Mouse (Mus musculus): ENCODE results near the gene Mboat2. TPM values are rescaled to one million over a fixed set of nuclear protein-coding genes. Genes with fewer than 3 reads are reported as not detected.

The Mboat2 gene
- polyA plus RNA-seq, 1 experiment from 2014 or later = 69.0 TPM

- Histone ChIP-seq H3K9ac (ENCODE audit: low read depth, low read length) (no peak overlapping the region), H3K4me2 (ENCODE audit: low read length) (no peak overlapping the region), H3K27me3 (ENCODE audit: control insufficient read depth, insufficient read depth, low read depth, low read length) (no peaks in the 10 kb centered on the region), H3K9me3 (replicated peaks; ENCODE audit: control insufficient read depth, low read length, poor library complexity, severe bottlenecking) (no peaks in the 10 kb centered on the region), H3K4me3 (ENCODE audit: low read depth, low read length) (no peak overlapping the region), H3K36me3 (ENCODE audit: control insufficient read depth, insufficient read depth, low read length) (no peaks in the 10 kb centered on the region; the same call in 1 of the 2 replicates), H3K27ac (ENCODE audit: low read length) (no peak overlapping the region), H3K4me1 (ENCODE audit: control insufficient read depth, insufficient read depth, low read length) (peaks cover 13% of the 10 kb centered on the region)
- ATAC-seq = no peak
- WGBS = 80% methylated on average over 4 of the region's 4 CpGs
Observed at GRCm38 (mm10) chr12:24924003-24924402, 93.3 kb downstream of the Mboat2 start.

- Histone ChIP-seq H3K27me3 (ENCODE audit: control insufficient read depth, insufficient read depth, low read depth, low read length) (no peaks in the 10 kb centered on the region), H3K4me1 (ENCODE audit: control insufficient read depth, insufficient read depth, low read length) (peaks cover 13% of the 10 kb centered on the region), H3K4me2 (ENCODE audit: low read length) (no peak overlapping the region), H3K9me3 (replicated peaks; ENCODE audit: control insufficient read depth, low read length, poor library complexity, severe bottlenecking) (no peaks in the 10 kb centered on the region), H3K27ac (ENCODE audit: low read length) (no peak overlapping the region), H3K36me3 (ENCODE audit: control insufficient read depth, insufficient read depth, low read length) (no peaks in the 10 kb centered on the region; the same call in 1 of the 2 replicates), H3K4me3 (ENCODE audit: low read depth, low read length) (no peak overlapping the region), H3K9ac (ENCODE audit: low read depth, low read length) (no peak overlapping the region)
- no peak for ATAC-seq
- 87% methylated on average over 5 of the region's 5 CpGs for WGBS
Observed at GRCm38 (mm10) chr12:24925276-24925675, 94.6 kb downstream of the Mboat2 start.

GRCm38 (mm10) chr12:24925684-24926083 is 95.0 kb downstream of the Mboat2 start:
- H3K27ac ChIP-seq (ENCODE audit: low read length) = no peak overlapping the region
- H3K27me3 ChIP-seq (ENCODE audit: control insufficient read depth, insufficient read depth, low read depth, low read length) = no peaks in the 10 kb centered on the region
- WGBS = 35% methylated on average over 4 of the region's 4 CpGs
- no peaks in the 10 kb centered on the region for H3K9me3 ChIP-seq (replicated peaks; ENCODE audit: control insufficient read depth, low read length, poor library complexity, severe bottlenecking)
- H3K9ac ChIP-seq (ENCODE audit: low read depth, low read length) = no peak overlapping the region
- no peak overlapping the region for H3K4me2 ChIP-seq (ENCODE audit: low read length)
- no peaks in the 10 kb centered on the region; the same call in 1 of the 2 replicates for H3K36me3 ChIP-seq (ENCODE audit: control insufficient read depth, insufficient read depth, low read length)
- no peak for ATAC-seq
- no peak overlapping the region for H3K4me3 ChIP-seq (ENCODE audit: low read depth, low read length)
- peaks cover 13% of the 10 kb centered on the region for H3K4me1 ChIP-seq (ENCODE audit: control insufficient read depth, insufficient read depth, low read length)

GRCm38 (mm10) chr12:24928051-24928748 is 97.5 kb downstream of the Mboat2 start:
- H3K9me3 ChIP-seq (replicated peaks; ENCODE audit: control insufficient read depth, low read length, poor library complexity, severe bottlenecking) = no peaks in the 10 kb centered on the region
- H3K27ac ChIP-seq (ENCODE audit: low read length) = peak overlapping the region; percentile 64
- no peaks in the 10 kb centered on the region; the same call in 1 of the 2 replicates for H3K36me3 ChIP-seq (ENCODE audit: control insufficient read depth, insufficient read depth, low read length)
- H3K27me3 ChIP-seq (ENCODE audit: control insufficient read depth, insufficient read depth, low read depth, low read length) = no peaks in the 10 kb centered on the region
- no peak overlapping the region for H3K4me3 ChIP-seq (ENCODE audit: low read depth, low read length)
- peaks cover 21% of the 10 kb centered on the region for H3K4me1 ChIP-seq (ENCODE audit: control insufficient read depth, insufficient read depth, low read length)
- H3K4me2 ChIP-seq (ENCODE audit: low read length) = no peak overlapping the region
- peak; percentile 60 for ATAC-seq
- no peak overlapping the region for H3K9ac ChIP-seq (ENCODE audit: low read depth, low read length)
- WGBS = 39% methylated on average over 18 of the region's 18 CpGs

- H3K36me3 ChIP-seq (ENCODE audit: control insufficient read depth, insufficient read depth, low read length) = no peaks in the 10 kb centered on the region; the same call in 1 of the 2 replicates
- H3K27me3 ChIP-seq (ENCODE audit: control insufficient read depth, insufficient read depth, low read depth, low read length) = no peaks in the 10 kb centered on the region
- H3K27ac ChIP-seq (ENCODE audit: low read length) = peak overlapping the region; percentile 64
- peak; percentile 12; the same call in 1 of the 2 replicates for ATAC-seq
- no peak overlapping the region for H3K9ac ChIP-seq (ENCODE audit: low read depth, low read length)
- peaks cover 28% of the 10 kb centered on the region for H3K4me1 ChIP-seq (ENCODE audit: control insufficient read depth, insufficient read depth, low read length)
- H3K4me3 ChIP-seq (ENCODE audit: low read depth, low read length) = no peak overlapping the region
- H3K4me2 ChIP-seq (ENCODE audit: low read length) = no peak overlapping the region
- WGBS = 56% methylated on average over 7 of the region's 7 CpGs
- no peaks in the 10 kb centered on the region for H3K9me3 ChIP-seq (replicated peaks; ENCODE audit: control insufficient read depth, low read length, poor library complexity, severe bottlenecking)
Observed at GRCm38 (mm10) chr12:24929043-24929442, 98.4 kb downstream of the Mboat2 start.

GRCm38 (mm10) chr12:24930760-24931159 is 100.1 kb downstream of the Mboat2 start:
- H3K9me3 ChIP-seq (replicated peaks; ENCODE audit: control insufficient read depth, low read length, poor library complexity, severe bottlenecking) = no peaks in the 10 kb centered on the region
- no peak overlapping the region for H3K27ac ChIP-seq (ENCODE audit: low read length)
- 89% methylated on average over 3 of the region's 3 CpGs for WGBS
- no peak overlapping the region for H3K9ac ChIP-seq (ENCODE audit: low read depth, low read length)
- no peak overlapping the region for H3K4me2 ChIP-seq (ENCODE audit: low read length)
- no peaks in the 10 kb centered on the region for H3K36me3 ChIP-seq (ENCODE audit: control insufficient read depth, insufficient read depth, low read length)
- peaks cover 27% of the 10 kb centered on the region for H3K4me1 ChIP-seq (ENCODE audit: control insufficient read depth, insufficient read depth, low read length)
- no peak for ATAC-seq
- no peaks in the 10 kb centered on the region for H3K27me3 ChIP-seq (ENCODE audit: control insufficient read depth, insufficient read depth, low read depth, low read length)
- no peak overlapping the region for H3K4me3 ChIP-seq (ENCODE audit: low read depth, low read length)

- 49% methylated on average over 6 of the region's 6 CpGs for WGBS
- no peaks in the 10 kb centered on the region for H3K9me3 ChIP-seq (replicated peaks; ENCODE audit: control insufficient read depth, low read length, poor library complexity, severe bottlenecking)
- no peaks in the 10 kb centered on the region for H3K36me3 ChIP-seq (ENCODE audit: control insufficient read depth, insufficient read depth, low read length)
- ATAC-seq = no peak
- H3K4me1 ChIP-seq (ENCODE audit: control insufficient read depth, insufficient read depth, low read length) = peaks cover 27% of the 10 kb centered on the region
- no peaks in the 10 kb centered on the region for H3K27me3 ChIP-seq (ENCODE audit: control insufficient read depth, insufficient read depth, low read depth, low read length)
- no peak overlapping the region for H3K9ac ChIP-seq (ENCODE audit: low read depth, low read length)
- H3K4me3 ChIP-seq (ENCODE audit: low read depth, low read length) = no peak overlapping the region
- no peak overlapping the region for H3K4me2 ChIP-seq (ENCODE audit: low read length)
- H3K27ac ChIP-seq (ENCODE audit: low read length) = no peak overlapping the region
Observed at GRCm38 (mm10) chr12:24932120-24932519, 101.4 kb downstream of the Mboat2 start.

- Histone ChIP-seq H3K4me2 (ENCODE audit: low read length) (no peak overlapping the region), H3K36me3 (ENCODE audit: control insufficient read depth, insufficient read depth, low read length) (no peaks in the 10 kb centered on the region), H3K4me1 (ENCODE audit: control insufficient read depth, insufficient read depth, low read length) (peaks cover 23% of the 10 kb centered on the region), H3K9ac (ENCODE audit: low read depth, low read length) (no peak overlapping the region), H3K27me3 (ENCODE audit: control insufficient read depth, insufficient read depth, low read depth, low read length) (no peaks in the 10 kb centered on the region), H3K27ac (ENCODE audit: low read length) (peak overlapping the region; percentile 46), H3K4me3 (ENCODE audit: low read depth, low read length) (no peak overlapping the region), H3K9me3 (replicated peaks; ENCODE audit: control insufficient read depth, low read length, poor library complexity, severe bottlenecking) (no peaks in the 10 kb centered on the region)
- WGBS = 50% methylated on average over 1 of the region's 1 CpGs
- 0 out of 2 replicates have a peak, but pooled peaks have one; percentile 24 for ATAC-seq
Observed at GRCm38 (mm10) chr12:24933206-24933775, 102.6 kb downstream of the Mboat2 start.

- 84% methylated on average over 3 of the region's 3 CpGs for WGBS
- Histone ChIP-seq H3K27ac (ENCODE audit: low read length) (no peak overlapping the region), H3K4me3 (ENCODE audit: low read depth, low read length) (no peak overlapping the region), H3K36me3 (ENCODE audit: control insufficient read depth, insufficient read depth, low read length) (no peaks in the 10 kb centered on the region), H3K4me2 (ENCODE audit: low read length) (no peak overlapping the region), H3K4me1 (ENCODE audit: control insufficient read depth, insufficient read depth, low read length) (peaks cover 16% of the 10 kb centered on the region), H3K27me3 (ENCODE audit: control insufficient read depth, insufficient read depth, low read depth, low read length) (no peaks in the 10 kb centered on the region), H3K9me3 (replicated peaks; ENCODE audit: control insufficient read depth, low read length, poor library complexity, severe bottlenecking) (no peaks in the 10 kb centered on the region), H3K9ac (ENCODE audit: low read depth, low read length) (no peak overlapping the region)
- no peak for ATAC-seq
Observed at GRCm38 (mm10) chr12:24933996-24934395, 103.3 kb downstream of the Mboat2 start.
